Mouse (Mus musculus): ENCODE results near the gene Klrg1. TPM values are rescaled to one million over a fixed set of nuclear protein-coding genes. Genes with fewer than 3 reads are reported as not detected.
A peak's percentile ranks its signal among the peaks of the same experiment; 100 is the strongest.

The Klrg1 gene
- polyA plus RNA-seq, 1 experiment from 2014 or later, result not detected

- 75% methylated on average over 11 of the region's 11 CpGs for WGBS
- TF ChIP-seq EP300 (IDR thresholded peaks at IDR 0.05) (no peak), CTCF (IDR thresholded peaks at IDR 0.05) (no peak)
- ATAC-seq, result no peak
Measured at GRCm38 (mm10) chr6:122270152-122270551, 12.5 kb downstream of the Klrg1 start.

GRCm38 (mm10) chr6:122269170-122269569, 13.5 kb downstream of the Klrg1 start:
- TF ChIP-seq EP300 (IDR thresholded peaks at IDR 0.05), result no peak
- no peak for TF ChIP-seq CTCF (IDR thresholded peaks at IDR 0.05)
- 76% methylated on average over 4 of the region's 4 CpGs for WGBS

More at GRCm38 (mm10) chr6:122270152-122270551, 12.5 kb downstream of the Klrg1 start:
- no peaks in the 10 kb centered on the region for H3K27me3 ChIP-seq (replicated peaks; ENCODE audit: insufficient read depth, low read length)
- no peak for DNase-seq (ENCODE audit: low spot score)
- H3K4me3 ChIP-seq (ENCODE audit: low read depth, low read length), result no peak overlapping the region
- H3K27ac ChIP-seq (ENCODE audit: low read length), result no peak overlapping the region
- H3K4me1 ChIP-seq (ENCODE audit: insufficient read depth, low read depth, low read length), result no peaks in the 10 kb centered on the region
- no peak overlapping the region for H3K9ac ChIP-seq (replicated peaks; ENCODE audit: low read depth)
- H3K9me3 ChIP-seq (ENCODE audit: low read length), result no peaks in the 10 kb centered on the region
- no peaks in the 10 kb centered on the region for H3K36me3 ChIP-seq (ENCODE audit: insufficient read depth, low read length)
- no peak overlapping the region for H3K4me2 ChIP-seq (replicated peaks; ENCODE audit: low read depth, low read length)

GRCm38 (mm10) chr6:122268561-122268960, 14.1 kb downstream of the Klrg1 start:
- WGBS, result 18% methylated on average over 3 of the region's 3 CpGs
- Histone ChIP-seq H3K4me2 (replicated peaks; ENCODE audit: low read depth, low read length) (no peak overlapping the region), H3K9me3 (ENCODE audit: low read length) (no peaks in the 10 kb centered on the region), H3K4me3 (ENCODE audit: low read depth, low read length) (no peak overlapping the region), H3K27ac (ENCODE audit: low read length) (no peak overlapping the region), H3K4me1 (ENCODE audit: insufficient read depth, low read depth, low read length) (no peaks in the 10 kb centered on the region), H3K36me3 (ENCODE audit: insufficient read depth, low read length) (no peaks in the 10 kb centered on the region), H3K9ac (replicated peaks; ENCODE audit: low read depth) (no peak overlapping the region), H3K27me3 (replicated peaks; ENCODE audit: insufficient read depth, low read length) (no peaks in the 10 kb centered on the region)
- TF ChIP-seq EP300 (IDR thresholded peaks at IDR 0.05), result no peak
- no peak for ATAC-seq
- peak; percentile 32 for DNase-seq (ENCODE audit: low spot score)

More at GRCm38 (mm10) chr6:122269170-122269569, 13.5 kb downstream of the Klrg1 start:
- H3K9me3 ChIP-seq (ENCODE audit: low read length), result no peaks in the 10 kb centered on the region
- ATAC-seq (no peak), DNase-seq (ENCODE audit: low spot score) (no peak)
- no peak overlapping the region for H3K27ac ChIP-seq (ENCODE audit: low read length)
- H3K36me3 ChIP-seq (ENCODE audit: insufficient read depth, low read length), result no peaks in the 10 kb centered on the region
- no peak overlapping the region for H3K9ac ChIP-seq (replicated peaks; ENCODE audit: low read depth)
- no peak overlapping the region for H3K4me3 ChIP-seq (ENCODE audit: low read depth, low read length)
- H3K4me1 ChIP-seq (ENCODE audit: insufficient read depth, low read depth, low read length), result no peaks in the 10 kb centered on the region
- no peaks in the 10 kb centered on the region for H3K27me3 ChIP-seq (replicated peaks; ENCODE audit: insufficient read depth, low read length)
- H3K4me2 ChIP-seq (replicated peaks; ENCODE audit: low read depth, low read length), result no peak overlapping the region

- no peaks in the 10 kb centered on the region for H3K4me1 ChIP-seq (ENCODE audit: insufficient read depth, low read depth, low read length)
- DNase-seq (ENCODE audit: low spot score), result no peak
- no peak for ATAC-seq
- no peaks in the 10 kb centered on the region for H3K9me3 ChIP-seq (ENCODE audit: low read length)
- H3K27me3 ChIP-seq (replicated peaks; ENCODE audit: insufficient read depth, low read length), result no peaks in the 10 kb centered on the region
- H3K9ac ChIP-seq (replicated peaks; ENCODE audit: low read depth), result no peak overlapping the region
- no peak for TF ChIP-seq CTCF (IDR thresholded peaks at IDR 0.05)
- no peak overlapping the region for H3K27ac ChIP-seq (ENCODE audit: low read length)
- 82% methylated on average over 8 of the region's 8 CpGs for WGBS
- no peak overlapping the region for H3K4me3 ChIP-seq (ENCODE audit: low read depth, low read length)
- H3K4me2 ChIP-seq (replicated peaks; ENCODE audit: low read depth, low read length), result no peak overlapping the region
- H3K36me3 ChIP-seq (ENCODE audit: insufficient read depth, low read length), result no peaks in the 10 kb centered on the region
Measured at GRCm38 (mm10) chr6:122262543-122262942, 20.1 kb downstream of the Klrg1 start.

GRCm38 (mm10) chr6:122252146-122252545, 30.5 kb downstream of the Klrg1 start:
- no peak overlapping the region for H3K4me2 ChIP-seq (replicated peaks; ENCODE audit: low read depth, low read length)
- H3K4me3 ChIP-seq (ENCODE audit: low read depth, low read length), result no peak overlapping the region
- H3K27ac ChIP-seq (ENCODE audit: low read length), result no peak overlapping the region
- H3K9me3 ChIP-seq (ENCODE audit: low read length), result no peaks in the 10 kb centered on the region
- TF ChIP-seq EP300 (IDR thresholded peaks at IDR 0.05) (no peak), CTCF (IDR thresholded peaks at IDR 0.05) (no peak; the same call in 1 of the 2 replicates)
- H3K4me1 ChIP-seq (ENCODE audit: insufficient read depth, low read depth, low read length), result no peaks in the 10 kb centered on the region
- no peaks in the 10 kb centered on the region for H3K36me3 ChIP-seq (ENCODE audit: insufficient read depth, low read length)
- WGBS, result 44% methylated on average over 1 of the region's 1 CpGs
- no peak overlapping the region for H3K9ac ChIP-seq (replicated peaks; ENCODE audit: low read depth)
- ATAC-seq (no peak), DNase-seq (ENCODE audit: low spot score) (peak; percentile 16)
- no peaks in the 10 kb centered on the region for H3K27me3 ChIP-seq (replicated peaks; ENCODE audit: insufficient read depth, low read length)

GRCm38 (mm10) chr6:122250033-122250432, 32.6 kb downstream of the Klrg1 start:
- Histone ChIP-seq H3K36me3 (ENCODE audit: insufficient read depth, low read length) (no peaks in the 10 kb centered on the region), H3K4me1 (ENCODE audit: insufficient read depth, low read depth, low read length) (no peaks in the 10 kb centered on the region), H3K4me3 (ENCODE audit: low read depth, low read length) (no peak overlapping the region), H3K27me3 (replicated peaks; ENCODE audit: insufficient read depth, low read length) (no peaks in the 10 kb centered on the region), H3K9me3 (ENCODE audit: low read length) (no peaks in the 10 kb centered on the region), H3K27ac (ENCODE audit: low read length) (no peak overlapping the region), H3K9ac (replicated peaks; ENCODE audit: low read depth) (no peak overlapping the region), H3K4me2 (replicated peaks; ENCODE audit: low read depth, low read length) (no peak overlapping the region)
- DNase-seq (ENCODE audit: low spot score) (no peak), ATAC-seq (no peak)
- TF ChIP-seq CTCF (IDR thresholded peaks at IDR 0.05) (no peak), EP300 (IDR thresholded peaks at IDR 0.05) (no peak)
- 64% methylated on average over 4 of the region's 4 CpGs for WGBS

Other genes starting within 250 kb of the Klrg1 start
- gene M6pr, start 25.8 kb upstream of the Klrg1 start, polyA plus RNA-seq (2015; fragmentation: Nextera tagmentation; extraction: Ambion mirVana), result 112 and 114 TPM in 2 replicates
- 6.3 and 6.5 TPM in 2 replicates for gene Phc1, start 57.7 kb upstream of the Klrg1 start, polyA plus RNA-seq (2015; fragmentation: Nextera tagmentation; extraction: Ambion mirVana)
- 0.99 and 1.6 TPM in 2 replicates for gene Rimklb, start 215.9 kb upstream of the Klrg1 start, polyA plus RNA-seq (2015; fragmentation: Nextera tagmentation; extraction: Ambion mirVana)
- 54.3 and 55.4 TPM in 2 replicates for gene Mfap5, start 223.0 kb upstream of the Klrg1 start, polyA plus RNA-seq (2015; fragmentation: Nextera tagmentation; extraction: Ambion mirVana)

Measured in lung, postnatal 0 days (tissue).